Mouse (Mus musculus) CD4-positive, CD25-positive, alpha-beta regulatory T cell, adult 2 months (primary cell): Measurements from ENCODE around the gene Mrm3.
"Not testable (repeated sequence)": the region's sequence is repeated elsewhere in the genome, so short reads cannot be mapped to it uniquely, and the experiment has no call there.

Experiments used
- DNase-seq: peaks from one replicate; pipeline ENCODE4 v3.0.0-alpha.2; 2012; ENCODE audit warnings: low read depth, low spot score

The Mrm3 gene

GRCm38 (mm10) chr11:76242901-76243810, at the start of gene Mrm3, which contains the start of gene Glod4:
Gene Mrm3 (plus strand): TSS chr11:76243715.
Gene Glod4 (minus strand): TSS chr11:76243725.
- DNase-seq: peak; percentile 91

- DNase-seq: no peak
These were observed 47.1 kb upstream of the Mrm3 start for GRCm38 (mm10) chr11:76196275-76196976.

GRCm38 (mm10) chr11:76196977-76197469, 46.5 kb upstream of the Mrm3 start:
- DNase-seq: no peak

GRCm38 (mm10) chr11:76201761-76202674, 41.5 kb upstream of the Mrm3 start:
- peak; percentile 56 for DNase-seq

GRCm38 (mm10) chr11:76206793-76207192, 36.7 kb upstream of the Mrm3 start:
- DNase-seq: no peak

GRCm38 (mm10) chr11:76210228-76210985, 33.1 kb upstream of the Mrm3 start:
- no peak for DNase-seq

GRCm38 (mm10) chr11:76211595-76211994, 31.9 kb upstream of the Mrm3 start:
- not testable (repeated sequence) for DNase-seq

GRCm38 (mm10) chr11:76213841-76214240, 29.7 kb upstream of the Mrm3 start:
- no peak for DNase-seq

- no peak for DNase-seq
These were observed 28.5 kb upstream of the Mrm3 start for GRCm38 (mm10) chr11:76215011-76215410.

GRCm38 (mm10) chr11:76216049-76216540, 27.4 kb upstream of the Mrm3 start:
- DNase-seq: no peak

- peak; percentile 38 for DNase-seq
These were observed 26.7 kb upstream of the Mrm3 start for GRCm38 (mm10) chr11:76216681-76217389.

GRCm38 (mm10) chr11:76217390-76217800, 26.1 kb upstream of the Mrm3 start, which contains the start of the genes Dbil5 and Gemin4:
Gene Dbil5 (plus strand): TSS chr11:76217608.
Gene Gemin4 (minus strand): TSS chr11:76217664.
- peak; percentile 100 for DNase-seq

GRCm38 (mm10) chr11:76224631-76225030, 18.9 kb upstream of the Mrm3 start:
- DNase-seq: no peak

- DNase-seq: no peak
These were observed 18.5 kb upstream of the Mrm3 start for GRCm38 (mm10) chr11:76225051-76225450.

GRCm38 (mm10) chr11:76236136-76236535, 7.4 kb upstream of the Mrm3 start:
- no peak for DNase-seq

- no peak for DNase-seq
These were observed 3.8 kb upstream of the Mrm3 start for GRCm38 (mm10) chr11:76239750-76240149.

GRCm38 (mm10) chr11:76243811-76244546, 464 bp downstream of the Mrm3 start:
- no peak for DNase-seq

- no peak for DNase-seq
These were observed 2.9 kb downstream of the Mrm3 start for GRCm38 (mm10) chr11:76246439-76246838.

- no peak for DNase-seq
These were observed 3.7 kb downstream of the Mrm3 start for GRCm38 (mm10) chr11:76247239-76247638.
